In the genomic region with DNA sequence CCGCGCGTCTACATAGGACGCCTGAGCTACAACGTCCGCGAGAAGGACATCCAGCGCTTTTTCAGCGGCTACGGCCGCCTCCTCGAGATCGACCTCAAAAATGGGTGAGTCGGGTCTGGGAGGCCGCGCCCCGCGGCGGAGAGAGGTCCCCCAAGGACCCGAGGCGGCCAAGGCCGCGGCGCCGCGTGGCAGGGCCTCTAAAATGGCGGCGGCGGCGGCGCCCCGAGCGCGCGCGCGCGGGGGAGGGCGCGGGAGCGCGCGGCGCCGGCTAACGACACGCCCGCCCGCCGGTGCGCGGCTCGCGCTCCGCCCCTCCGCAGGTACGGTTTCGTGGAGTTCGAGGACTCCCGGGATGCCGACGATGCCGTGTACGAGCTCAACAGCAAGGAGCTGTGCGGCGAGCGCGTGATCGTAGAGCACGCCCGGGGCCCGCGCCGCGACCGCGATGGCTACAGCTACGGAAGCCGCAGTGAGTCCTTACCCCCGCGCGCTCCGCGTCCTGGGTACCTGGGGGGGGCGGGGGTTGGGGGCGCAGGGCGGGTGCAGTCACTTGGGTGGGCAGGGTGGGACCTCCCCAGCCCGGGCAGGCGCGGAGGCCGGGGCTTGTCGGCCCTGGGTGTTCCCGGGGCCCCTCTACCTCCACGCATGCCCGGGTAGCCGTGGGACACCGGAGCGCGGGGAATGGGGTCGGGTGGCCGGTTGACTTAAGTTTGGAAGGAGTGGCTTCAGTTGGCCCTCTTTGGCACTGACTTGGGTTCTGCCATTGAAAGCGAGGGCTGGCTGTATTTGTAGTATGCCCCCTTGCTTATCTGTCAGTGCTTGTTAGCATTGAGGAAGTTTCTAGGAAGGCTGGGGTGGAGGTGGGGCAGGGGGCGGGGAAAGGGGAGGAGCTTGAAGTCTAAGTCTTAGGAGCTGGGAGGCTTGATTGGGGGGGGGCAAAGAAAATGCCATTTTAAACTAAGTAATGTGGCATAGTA, we compare ENCODE assay signal across 8 mouse cellular contexts. TPM values are rescaled to one million over a fixed set of nuclear protein-coding genes. Genes with fewer than 3 reads are reported as not detected.
DNase-seq lines count a peak whose midpoint lies in the region; ATAC-seq and TF ChIP-seq lines count a peak whose summit lies in the region.

No protein-coding gene starts in this region.

- TF ChIP-seq CTCF in cerebellum, adult 2 months (IDR thresholded peaks at IDR 0.05; ENCODE audit: borderline replicate concordance, insufficient read depth, low read depth, low read length), result no peak

- DNase-seq in MN1 (ENCODE audit: low spot score), result peak; percentile 70
- DNase-seq in cerebellum, adult 2 months, result peak; percentile 75 to 77
- peak; percentile 67 to 78 for DNase-seq in layer of hippocampus, postnatal 10 days (ENCODE audit: low spot score in 2 of 2)
- DNase-seq in lung, postnatal 14 days, result peak; percentile 59
- DNase-seq in ovary, postnatal 14 days (ENCODE audit: low spot score), result peak; percentile 51
- peak; percentile 57 to 63 for DNase-seq in thymus, postnatal 10 days (ENCODE audit: low spot score in 2 of 2)

- WGBS in cerebellum, adult 2 months, result under 1% methylated on average over 98 of the region's 103 CpGs

- no peaks in the 10 kb centered on the region for H3K27me3 ChIP-seq in cerebellum, adult 2 months (ENCODE audit: control insufficient read depth, insufficient read depth, low read length)

- peak overlapping the region; percentile 67 for H3K4me3 ChIP-seq in cerebellum, adult 2 months (replicated peaks; ENCODE audit: insufficient read depth, low read depth, low read length)

- H3K4me1 ChIP-seq in cerebellum, adult 2 months (ENCODE audit: control insufficient read depth, insufficient read depth, low read length), result peaks cover 4% of the 10 kb centered on the region; the same call in 1 of the 2 replicates

- peak overlapping the region; percentile 97 for H3K27ac ChIP-seq in cerebellum, adult 2 months (ENCODE audit: insufficient read depth, low read length)

- peak; percentile 54 for ATAC-seq in frontal cortex, adult (ENCODE audit: low TSS enrichment)
- ATAC-seq in hematopoietic stem cell, adult 5-6 weeks (replicated peaks in 1 of 2; ENCODE audit: insufficient read depth in 1 of 2, low FRiP score in 2 of 2, low TSS enrichment in 1 of 2, low read depth in 1 of 2, poor library complexity in 2 of 2, severe bottlenecking in 2 of 2), result peak; percentile 13 to 51; a peak in 3 of 4 replicates

- peak; percentile 9; the same call in 1 of the 2 replicates for TF ChIP-seq POLR2A in cerebellum, adult 2 months (IDR thresholded peaks at IDR 0.05; ENCODE audit: borderline replicate concordance, insufficient read depth, low read length)

RNA-seq across cellular contexts. Expression of a gene that starts 0.6 kb away (rescaled TPM):
- 140 and 143 TPM in 2 replicates for polyA plus RNA-seq in cerebellum, adult 2 months (2012; rRNA removed)
- 272 and 354 TPM in 2 replicates for total RNA-seq in hematopoietic stem cell, adult 5-6 weeks (2017)
- 100 to 1,000 TPM; 127 to 146 TPM for total RNA-seq in layer of hippocampus, postnatal 10 days (2021)

RNA-seq across cellular contexts. Expression of a gene that starts 11.3 kb away (rescaled TPM):
- 8.2 and 8.5 TPM in 2 replicates for polyA plus RNA-seq in cerebellum, adult 2 months (2012; rRNA removed)
- not detected in 2 replicates for total RNA-seq in hematopoietic stem cell, adult 5-6 weeks (2017)
- 10 to 100 TPM; 25.9 to 30.1 TPM for total RNA-seq in layer of hippocampus, postnatal 10 days (2021)

RNA-seq across cellular contexts. Expression of a gene that starts 55.2 kb away (rescaled TPM):
- polyA plus RNA-seq in cerebellum, adult 2 months (2012; rRNA removed), result 2.8 and 3.8 TPM in 2 replicates
- not detected in 2 replicates for total RNA-seq in hematopoietic stem cell, adult 5-6 weeks (2017)
- under 1 TPM; 0.27 to 0.34 TPM for total RNA-seq in layer of hippocampus, postnatal 10 days (2021)

Comparison
In these comparisons a context has a peak if more than half of its experiments do, and no peak if none do; other contexts are left out.
1. Peak in every context shown above with its lines: DNase-seq, ATAC-seq, H3K4me3 ChIP-seq and H3K27ac ChIP-seq.
2. RNA of a gene that starts 11.3 kb away (total RNA-seq): 25.9 to 30.1 TPM in layer of hippocampus, postnatal 10 days; not detected in hematopoietic stem cell, adult 5-6 weeks; every median in the first group is over 10 times any median in the second.